Mouse (Mus musculus): ENCODE data around the gene S100a6. TPM values are rescaled to one million over a fixed set of nuclear protein-coding genes. Genes with fewer than 3 reads are reported as not detected.

Gene S100a6
- total RNA-seq, 4 experiments from 2014 or later, result 54.7 to 77.4 (median 69.0) TPM

GRCm38 (mm10) chr3:90600458-90601195 is 12.1 kb upstream of the S100a6 start:
- DNase-seq (ENCODE audit: low spot score), result no peak

- DNase-seq (ENCODE audit: low spot score), result no peak
Observed at GRCm38 (mm10) chr3:90601486-90602110, 11.1 kb upstream of the S100a6 start, which contains the start of gene Gm42674. TSS of gene Gm42674 (plus strand) at chr3:90601904.

GRCm38 (mm10) chr3:90603623-90604022 is 9.1 kb upstream of the S100a6 start, which contains the start of gene S100a4:
TSS of gene S100a4 (plus strand) at chr3:90603771.
- no peak for DNase-seq (ENCODE audit: low spot score)

GRCm38 (mm10) chr3:90604416-90604815 is 8.3 kb upstream of the S100a6 start:
- DNase-seq (ENCODE audit: low spot score), result peak; percentile 88

- no peak for DNase-seq (ENCODE audit: low spot score)
Observed at GRCm38 (mm10) chr3:90605049-90605448, 7.6 kb upstream of the S100a6 start.

- DNase-seq (ENCODE audit: low spot score), result no peak
Observed at GRCm38 (mm10) chr3:90605736-90606135, 6.9 kb upstream of the S100a6 start.

GRCm38 (mm10) chr3:90606185-90606584 is 6.5 kb upstream of the S100a6 start:
- no peak for DNase-seq (ENCODE audit: low spot score)

GRCm38 (mm10) chr3:90607361-90607760 is 5.3 kb upstream of the S100a6 start:
- no peak for DNase-seq (ENCODE audit: low spot score)

GRCm38 (mm10) chr3:90608223-90608622 is 4.5 kb upstream of the S100a6 start, which contains the start of gene S100a5:
TSS of gene S100a5 (plus strand) at chr3:90608523.
- no peak for DNase-seq (ENCODE audit: low spot score)

- DNase-seq (ENCODE audit: low spot score), result no peak
Observed at GRCm38 (mm10) chr3:90609102-90609501, 3.6 kb upstream of the S100a6 start.

GRCm38 (mm10) chr3:90611494-90611893 is 1.2 kb upstream of the S100a6 start:
- no peak for DNase-seq (ENCODE audit: low spot score)

- no peak for DNase-seq (ENCODE audit: low spot score)
Observed at GRCm38 (mm10) chr3:90612061-90612460, 621 bp upstream of the S100a6 start.

GRCm38 (mm10) chr3:90613461-90614147 is 922 bp downstream of the S100a6 start:
- no peak for DNase-seq (ENCODE audit: low spot score)

- no peak for DNase-seq (ENCODE audit: low spot score)
Observed at GRCm38 (mm10) chr3:90614148-90614530, 1.5 kb downstream of the S100a6 start.

- DNase-seq (ENCODE audit: low spot score), result no peak
Observed at GRCm38 (mm10) chr3:90614611-90615251, 2.0 kb downstream of the S100a6 start.

GRCm38 (mm10) chr3:90615415-90615814 is 2.7 kb downstream of the S100a6 start:
- DNase-seq (ENCODE audit: low spot score), result peak; percentile 82

- no peak for DNase-seq (ENCODE audit: low spot score)
Observed at GRCm38 (mm10) chr3:90615911-90616310, 3.2 kb downstream of the S100a6 start.

GRCm38 (mm10) chr3:90617586-90617985 is 4.9 kb downstream of the S100a6 start:
- DNase-seq (ENCODE audit: low spot score), result no peak

- no peak for DNase-seq (ENCODE audit: low spot score)
Observed at GRCm38 (mm10) chr3:90621552-90621951, 8.9 kb downstream of the S100a6 start.

GRCm38 (mm10) chr3:90623435-90624071 is 10.9 kb downstream of the S100a6 start:
- DNase-seq (ENCODE audit: low spot score), result no peak

- DNase-seq (ENCODE audit: low spot score), result no peak
Observed at GRCm38 (mm10) chr3:90625496-90625895, 12.8 kb downstream of the S100a6 start.

Measured in heart, adult 8-10 months (tissue).